Mouse (Mus musculus) frontal cortex, adult 2 months (tissue): ENCODE results near the gene Iqsec1. TPM values are rescaled to one million over a fixed set of nuclear protein-coding genes. Genes with fewer than 3 reads are reported as not detected.

Experiments used
- DNase-seq, 2 experiments: peaks; one replicate each; pipeline ENCODE4 v3.0.0; 2022; ENCODE audit warnings: low spot score in 1 of 2; ENCODE audit errors: extremely low spot score in 1 of 2
- polyA plus RNA-seq: library from polyadenylated mRNA; depleted of rRNA; stranded (reverse); fragments of >200 nt; gene quantifications from 2 replicates; pipeline ENCODE4 v1.2.3, GENCODE M21; 2012

Iqsec1 gene
- polyA plus RNA-seq, 1 experiment = 142 TPM

DNA sequence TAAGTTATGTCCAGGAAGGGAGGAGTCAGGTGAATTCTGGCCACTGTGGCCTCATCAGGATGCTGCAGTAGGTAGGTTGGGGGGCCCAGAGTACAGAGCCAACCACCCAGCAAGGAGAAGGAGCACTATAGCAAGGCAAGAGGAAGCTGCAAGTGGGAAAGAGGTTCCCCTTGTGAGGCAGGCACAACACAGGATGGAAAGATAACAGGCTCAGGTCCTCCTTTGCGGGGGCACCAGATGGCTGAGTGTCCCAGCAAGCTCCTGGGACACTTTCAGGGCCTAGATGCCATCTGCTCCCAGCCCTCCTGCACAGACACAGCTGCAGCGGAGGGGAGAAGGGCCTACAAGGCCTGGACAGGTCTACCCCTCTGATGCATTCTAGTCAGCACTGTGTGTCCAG lies 228.7 kb downstream of the Iqsec1 start:
- no peak for DNase-seq

DNA sequence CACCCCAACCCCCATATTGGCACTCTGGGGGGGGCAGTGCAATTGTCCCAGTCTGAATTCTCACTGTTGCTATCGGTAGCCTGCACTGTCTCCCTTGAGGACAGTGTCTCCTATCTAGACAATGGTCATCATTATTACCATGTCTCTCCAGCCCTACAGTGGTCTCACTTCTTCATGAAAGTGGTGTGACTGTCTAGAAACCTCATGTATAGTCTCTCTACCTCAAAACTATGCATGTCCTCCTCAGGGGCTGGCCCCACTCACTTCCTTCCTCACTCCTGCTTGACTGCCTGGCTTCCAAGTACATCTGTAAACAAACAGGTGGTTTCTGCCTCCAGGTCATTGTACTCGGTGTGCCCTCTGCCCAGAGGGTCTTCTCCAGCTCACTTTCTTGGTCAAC lies 230.3 kb downstream of the Iqsec1 start:
- no peak for DNase-seq

DNA sequence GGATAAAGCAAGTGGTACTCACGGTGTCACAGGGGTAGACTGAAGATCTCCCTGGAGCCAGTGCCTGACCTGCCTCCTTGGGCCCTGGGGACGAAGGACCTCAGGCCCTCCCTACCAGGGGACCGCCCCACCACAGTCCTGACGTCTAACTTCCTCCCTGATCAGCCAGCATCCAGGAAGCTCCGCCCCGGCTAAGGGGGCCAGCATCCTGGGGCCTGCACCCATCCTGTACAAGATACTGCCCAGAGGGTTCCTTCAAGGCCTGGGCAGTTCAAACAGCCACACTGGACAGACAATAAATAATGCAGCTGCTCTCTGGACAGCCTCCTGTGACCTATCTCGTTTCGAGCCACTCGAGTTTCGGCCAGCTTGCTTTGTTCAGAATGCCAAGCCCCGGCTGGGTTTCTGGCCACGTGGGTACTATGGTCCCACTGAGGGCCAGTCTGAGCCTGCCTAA lies 231.0 kb downstream of the Iqsec1 start:
- DNase-seq = no peak

DNA sequence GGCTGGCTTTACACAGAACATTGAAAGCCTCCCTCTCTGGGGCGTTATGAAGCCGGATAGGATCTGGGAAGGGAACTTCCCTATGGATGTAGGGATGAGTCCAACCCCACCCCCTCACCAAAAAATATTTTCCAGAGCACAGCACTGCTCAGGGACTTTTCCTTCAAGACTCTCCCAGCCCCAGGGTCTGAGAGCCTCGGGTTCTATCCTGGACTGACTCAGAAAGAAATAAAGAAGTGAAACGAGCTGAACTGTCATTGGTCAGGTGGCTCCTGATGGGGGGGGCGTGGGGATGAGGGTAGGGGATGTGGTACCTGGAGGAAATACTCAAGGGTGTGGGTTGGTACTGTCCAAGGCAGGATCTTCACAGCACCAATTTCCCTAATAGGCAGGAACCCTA lies 231.9 kb downstream of the Iqsec1 start:
- DNase-seq = no peak

DNA sequence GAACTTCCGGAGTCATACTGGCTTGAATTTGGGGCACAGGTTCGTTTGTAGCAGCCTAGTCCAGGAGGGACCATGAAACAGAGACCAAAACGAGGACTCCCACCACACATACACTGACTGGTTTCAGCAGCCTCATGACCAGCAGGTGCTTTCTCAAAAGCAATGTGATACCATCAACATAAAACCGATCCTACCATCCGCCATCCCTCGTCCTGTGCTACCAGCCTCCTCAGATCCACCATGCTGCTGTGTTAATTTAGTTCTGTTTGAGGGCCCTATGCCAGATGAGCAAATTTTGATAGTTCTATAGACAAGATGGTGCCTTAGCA lies 232.9 kb downstream of the Iqsec1 start:
- no peak for DNase-seq

DNA sequence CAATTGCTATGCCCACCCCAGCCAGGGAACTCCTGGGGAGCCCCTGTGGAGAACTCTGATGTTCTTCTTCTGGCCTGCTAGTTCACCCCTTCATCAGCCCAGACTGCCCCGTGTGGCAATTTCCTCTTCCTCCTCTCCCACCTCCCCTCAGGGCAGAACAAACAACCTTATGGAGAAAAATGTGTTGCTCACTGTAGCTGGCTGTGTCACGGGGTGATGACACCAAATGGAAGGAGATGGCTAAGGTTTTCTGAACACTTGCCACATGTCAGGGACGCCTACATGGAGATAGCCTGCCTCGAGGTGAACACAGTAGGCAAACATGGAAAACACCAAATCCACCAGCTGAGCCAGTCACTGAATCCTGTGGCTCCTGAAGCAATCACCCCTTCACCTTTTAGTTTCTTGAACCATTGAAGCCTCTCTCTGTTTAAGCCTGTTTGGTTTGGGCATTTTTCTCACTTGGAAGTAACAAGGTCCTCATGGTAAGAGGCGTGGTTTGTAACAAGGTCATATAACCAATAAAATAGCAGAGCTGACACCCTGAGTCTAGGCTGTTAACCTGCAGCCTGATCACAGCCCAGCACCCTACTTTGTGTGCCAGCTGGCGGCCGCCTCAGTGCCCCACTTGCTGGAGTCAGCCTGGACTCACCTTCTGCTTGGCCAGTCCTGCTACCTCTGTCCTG lies 233.4 kb downstream of the Iqsec1 start:
- no peak for DNase-seq

DNA sequence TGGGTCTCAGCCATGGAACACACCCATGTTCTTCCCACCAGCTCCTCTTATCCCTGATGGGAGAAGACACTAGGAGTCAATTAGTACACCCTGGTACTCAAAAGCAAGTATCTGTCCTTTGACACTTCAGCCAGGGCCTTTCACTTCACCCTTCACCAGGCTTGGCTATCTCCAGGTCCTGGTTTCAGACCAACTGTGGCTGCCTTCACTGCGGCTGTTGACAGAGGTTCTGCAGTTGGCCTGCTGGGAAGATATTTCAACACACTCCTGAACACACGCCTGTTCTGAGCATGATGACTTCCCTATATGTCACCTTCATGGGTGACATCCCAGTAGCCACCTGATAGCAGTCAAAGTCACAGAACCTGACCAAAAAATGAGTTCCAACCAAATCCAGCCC lies 234.4 kb downstream of the Iqsec1 start:
- DNase-seq = no peak

DNA sequence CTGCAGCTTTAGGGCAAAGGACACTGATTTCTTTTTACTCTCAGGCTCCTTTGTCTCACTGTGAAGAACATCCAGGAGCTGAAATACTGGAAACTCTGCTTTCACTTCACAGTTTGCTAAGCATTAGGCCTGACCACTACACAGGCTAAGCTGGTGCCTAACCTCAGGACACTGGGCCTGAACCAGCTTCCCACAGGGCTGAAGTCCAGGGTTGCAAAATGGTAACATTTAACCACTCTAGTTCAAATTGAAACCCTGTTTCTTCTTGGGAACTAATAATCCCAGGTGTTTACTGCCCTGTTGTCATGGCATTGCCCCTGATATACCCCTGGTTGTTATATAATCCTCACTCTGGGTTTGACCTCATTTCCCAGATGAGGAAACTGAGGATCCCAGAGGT lies 234.8 kb downstream of the Iqsec1 start:
- no peak for DNase-seq

DNA sequence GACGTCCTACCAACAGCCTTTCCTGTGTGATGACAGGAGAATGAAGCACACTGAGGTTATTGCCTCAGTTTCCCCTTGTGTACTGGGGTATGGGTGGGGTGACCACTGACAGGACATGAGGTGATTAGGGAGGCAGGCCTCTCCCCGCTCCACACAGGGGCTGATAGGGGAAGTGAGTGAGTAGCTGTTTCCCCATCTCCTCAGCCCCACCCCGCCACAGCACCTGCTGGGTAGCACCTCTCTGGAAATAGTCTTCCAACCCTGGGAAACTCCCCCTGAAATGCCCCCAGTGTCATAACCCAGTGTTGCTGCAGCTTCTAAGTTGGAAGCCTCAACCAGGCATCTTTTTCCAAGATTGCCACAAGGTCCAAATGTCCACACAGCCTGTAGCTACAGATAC lies 236.9 kb downstream of the Iqsec1 start:
- DNase-seq = no peak

DNA sequence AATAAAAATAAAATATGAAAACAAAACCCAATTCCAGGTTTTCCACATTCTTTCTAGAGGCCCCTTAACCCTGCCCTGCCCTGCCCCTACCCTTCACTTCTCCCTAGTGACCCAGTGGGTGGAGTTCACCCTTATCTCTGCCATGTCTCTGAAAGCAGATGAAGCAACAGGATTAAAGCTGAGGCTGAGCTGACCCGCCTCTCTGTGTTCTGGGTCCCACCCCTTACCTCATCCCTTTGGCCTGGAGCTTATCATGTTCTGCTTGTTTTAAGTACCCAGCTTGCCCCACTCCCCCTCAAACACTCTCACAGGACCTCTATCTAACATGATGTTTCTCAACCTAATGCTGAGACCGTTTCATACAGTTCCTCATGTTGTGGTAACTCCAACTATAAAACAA lies 238.4 kb downstream of the Iqsec1 start:
- DNase-seq = no peak

DNA sequence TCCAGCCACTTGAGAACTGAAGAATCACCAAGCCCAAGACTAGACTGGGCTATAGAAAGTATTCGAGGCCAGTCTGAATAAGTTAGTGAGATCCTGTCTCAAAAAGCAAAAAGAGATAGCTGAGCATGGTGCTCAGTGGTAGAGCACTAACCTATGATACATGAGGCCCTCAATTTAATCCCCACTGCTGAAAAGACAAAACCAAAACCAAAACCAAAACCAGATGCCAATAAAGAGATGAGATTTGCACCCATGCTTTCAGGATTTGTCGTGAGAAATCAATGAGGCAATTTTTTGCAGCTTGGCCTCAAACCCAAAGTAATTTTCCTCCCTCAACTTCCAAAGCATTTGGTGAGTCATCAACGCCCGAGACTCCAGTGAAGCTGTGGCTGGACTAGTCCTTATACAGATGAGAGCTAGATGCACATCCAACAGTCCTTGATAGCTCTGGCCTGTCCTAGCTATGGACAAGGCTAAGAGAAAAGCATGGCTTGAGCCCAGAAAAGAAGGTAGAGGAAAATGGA lies 239.0 kb downstream of the Iqsec1 start:
- no peak for DNase-seq

DNA sequence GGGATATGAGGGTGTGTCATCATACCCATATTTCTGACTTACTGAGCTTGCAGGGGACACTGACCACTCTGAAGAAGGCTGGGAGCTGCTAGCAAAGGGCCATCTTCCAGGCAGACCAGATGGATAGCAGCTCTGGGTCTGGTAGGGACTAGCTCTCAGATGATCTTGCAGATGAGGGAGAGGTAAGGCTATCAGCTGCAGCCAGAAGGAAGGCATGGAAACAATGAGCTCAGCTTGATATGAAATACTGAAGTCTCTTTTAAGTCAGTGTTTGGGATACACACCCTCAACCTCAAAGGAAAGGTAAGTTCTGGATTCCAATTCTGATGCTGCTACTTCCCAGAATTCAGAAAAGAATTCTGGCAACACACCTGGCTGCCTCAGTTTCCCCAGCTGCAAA lies 239.5 kb downstream of the Iqsec1 start:
- no peak for DNase-seq

DNA sequence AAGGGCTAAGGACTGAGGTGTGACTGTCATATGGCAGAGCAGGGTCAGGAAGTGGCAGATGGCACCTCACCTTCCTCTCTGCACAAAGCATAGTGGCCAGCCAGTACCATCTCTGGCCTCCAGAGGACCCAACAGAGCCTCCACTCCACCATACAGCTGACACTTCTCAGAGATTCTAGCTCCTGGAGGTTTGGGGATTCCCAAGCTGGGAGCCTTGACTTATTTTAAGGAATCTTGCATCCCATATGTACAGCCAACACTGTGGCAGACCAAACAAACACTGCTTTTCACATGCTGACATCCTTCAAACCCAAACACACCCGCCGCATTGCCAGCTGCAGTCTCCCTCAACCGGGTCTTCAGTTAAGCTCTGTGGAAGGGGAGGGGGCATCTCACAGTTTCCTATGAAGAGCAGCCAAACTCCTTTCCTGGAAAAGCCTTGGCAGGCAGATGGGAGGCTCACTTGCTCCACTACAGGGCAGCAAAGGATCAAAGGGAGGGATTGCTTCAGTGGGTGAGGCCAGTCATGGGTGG lies 242.1 kb downstream of the Iqsec1 start:
- DNase-seq = peak in 1 of 2 experiments; percentile 28

DNA sequence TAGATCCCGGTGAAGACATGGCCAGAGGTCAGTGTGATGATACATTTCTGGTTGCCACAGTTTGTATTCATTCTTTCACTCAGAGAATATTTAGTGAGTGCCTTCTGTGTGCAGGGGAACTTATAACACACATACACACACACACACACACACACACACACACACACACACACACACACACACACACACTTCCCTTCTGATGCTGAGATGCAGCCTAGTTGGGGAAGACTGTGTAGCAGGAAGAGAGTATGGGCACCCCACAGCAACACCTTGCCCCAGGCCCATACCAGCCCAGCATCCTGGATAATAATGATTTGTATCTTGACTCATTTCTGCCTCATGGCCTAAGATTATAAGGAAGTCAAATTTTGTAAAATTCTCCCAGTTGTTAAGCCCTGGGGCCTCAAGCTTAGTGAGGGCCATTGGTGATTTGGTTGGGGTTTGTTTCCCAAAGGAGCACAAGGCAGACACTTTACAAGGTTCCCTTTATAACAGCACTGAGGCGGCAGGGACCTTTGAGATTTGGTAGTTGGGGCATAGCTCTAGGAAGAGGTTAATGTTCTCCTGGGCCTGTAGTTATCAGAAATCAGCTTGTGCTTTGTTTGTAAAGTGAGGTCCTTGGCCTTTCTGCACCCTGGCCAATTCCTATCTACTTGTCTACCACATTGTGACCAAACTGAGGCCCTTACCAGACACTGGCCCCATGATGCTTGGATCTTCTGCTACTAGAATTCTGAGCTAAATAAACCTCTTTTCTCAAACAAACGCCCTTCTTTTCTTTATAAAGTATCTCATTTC lies 242.9 kb downstream of the Iqsec1 start:
- DNase-seq = no peak

DNA sequence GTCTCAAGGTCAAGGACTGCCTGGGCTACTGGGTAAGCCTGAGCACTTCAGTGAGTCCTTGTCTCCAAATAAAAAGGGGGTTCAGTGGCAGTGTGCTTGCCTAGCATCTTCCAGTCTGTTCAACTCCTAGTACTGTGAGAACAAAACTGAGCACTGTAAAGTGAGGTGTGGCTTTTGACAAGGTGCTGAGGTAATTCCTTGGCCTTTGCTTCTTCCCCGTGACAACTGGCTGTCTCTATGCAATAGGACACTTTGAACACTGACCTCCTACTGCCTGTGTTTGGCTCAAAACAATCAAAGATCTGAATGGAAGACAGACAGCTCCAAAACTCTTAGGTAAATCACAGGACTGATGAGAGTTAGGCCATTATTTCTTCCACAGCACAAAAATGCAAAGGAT lies 246.0 kb downstream of the Iqsec1 start:
- no peak for DNase-seq

DNA sequence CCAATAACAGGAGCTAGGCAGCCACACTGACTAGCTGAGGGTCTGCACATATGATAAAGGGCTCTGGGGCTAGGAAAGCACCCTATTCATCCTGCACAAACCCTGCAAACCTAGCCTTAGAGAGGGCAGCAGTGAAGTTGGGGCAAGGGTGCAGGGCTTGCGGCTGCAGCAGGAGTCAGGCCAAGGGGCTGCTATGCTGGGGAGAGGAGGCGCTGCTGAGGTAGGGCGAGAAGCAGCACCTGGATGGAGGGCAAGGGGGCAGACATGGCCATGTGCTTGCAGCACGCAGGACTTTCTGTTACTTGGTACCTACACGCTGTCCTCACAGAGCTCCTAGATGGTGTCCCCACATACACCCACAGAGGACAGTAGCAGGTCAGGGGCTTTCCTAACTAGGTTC lies 246.8 kb downstream of the Iqsec1 start:
- no peak for DNase-seq

DNA sequence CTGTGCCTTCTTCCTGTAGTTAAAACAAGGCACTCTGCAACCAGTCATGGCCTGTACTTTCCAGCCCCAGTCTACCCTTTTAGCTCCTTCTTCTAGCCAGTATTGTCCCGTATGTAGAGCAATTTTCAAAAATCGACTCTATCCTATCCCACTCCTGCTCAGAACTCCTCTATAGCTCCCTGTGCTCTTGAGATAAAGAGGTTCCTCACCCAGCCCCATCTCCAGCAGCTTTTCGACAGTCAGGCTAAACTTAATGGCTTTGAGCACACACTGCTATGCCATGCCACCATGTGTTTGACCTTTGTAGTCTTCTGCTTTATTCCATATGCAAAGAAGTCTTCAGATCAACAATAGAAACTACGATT lies 247.4 kb downstream of the Iqsec1 start:
- DNase-seq = no peak

DNA sequence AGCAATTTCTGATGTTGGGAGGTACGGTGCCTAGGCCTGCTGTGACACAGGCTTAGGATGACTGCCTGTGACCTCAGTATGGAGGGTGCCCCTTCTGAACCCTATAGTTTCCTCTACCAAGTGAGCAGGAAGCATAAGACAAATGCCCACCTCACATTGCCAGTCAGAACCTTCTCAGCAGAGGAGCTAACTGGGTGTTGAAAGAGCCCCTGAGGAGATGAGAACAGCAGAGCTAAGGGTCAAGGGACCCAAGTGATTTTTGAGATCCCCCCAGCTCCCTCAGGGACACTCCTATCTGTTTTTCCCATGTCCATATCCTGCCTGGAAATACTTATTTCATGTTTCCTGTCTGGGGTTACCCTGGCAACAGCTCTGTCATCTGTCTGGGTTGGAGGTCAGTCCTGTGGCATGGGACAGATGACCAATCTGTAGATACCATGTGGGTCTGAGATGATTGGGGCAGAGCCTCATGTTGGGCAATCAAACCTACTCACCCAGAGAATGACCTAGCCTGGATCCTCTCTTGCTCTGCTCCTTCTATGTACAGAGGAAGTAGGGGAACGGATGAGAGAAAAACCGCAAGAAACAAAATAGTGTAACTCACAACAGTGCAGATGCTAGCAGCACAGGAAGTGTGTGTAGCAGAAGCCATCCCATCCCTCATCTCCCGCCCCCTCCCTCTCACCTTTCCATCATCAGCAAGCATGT lies 248.0 kb downstream of the Iqsec1 start:
- no peak for DNase-seq

DNA sequence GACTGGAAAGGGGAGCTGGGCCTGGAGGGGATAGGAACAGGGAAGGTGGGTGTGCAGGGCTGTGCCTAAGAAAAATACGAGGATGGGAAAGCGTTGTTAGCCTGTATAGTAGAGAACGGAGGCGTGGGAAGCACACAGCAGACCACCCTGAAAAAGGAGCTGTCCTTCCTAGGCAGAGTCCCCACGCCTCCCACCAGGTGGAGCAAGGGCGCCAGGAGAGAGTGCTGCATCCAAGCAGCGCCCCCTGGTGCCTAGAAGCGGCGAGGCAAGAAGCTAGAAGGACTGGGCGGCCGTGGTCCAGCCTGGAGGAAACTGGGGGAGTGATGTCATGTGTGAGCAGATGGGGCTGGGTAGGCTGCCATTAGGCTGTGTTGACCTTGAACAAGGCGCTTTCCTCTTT lies 251.1 kb downstream of the Iqsec1 start:
- DNase-seq = peak; percentile 67 to 92

DNA sequence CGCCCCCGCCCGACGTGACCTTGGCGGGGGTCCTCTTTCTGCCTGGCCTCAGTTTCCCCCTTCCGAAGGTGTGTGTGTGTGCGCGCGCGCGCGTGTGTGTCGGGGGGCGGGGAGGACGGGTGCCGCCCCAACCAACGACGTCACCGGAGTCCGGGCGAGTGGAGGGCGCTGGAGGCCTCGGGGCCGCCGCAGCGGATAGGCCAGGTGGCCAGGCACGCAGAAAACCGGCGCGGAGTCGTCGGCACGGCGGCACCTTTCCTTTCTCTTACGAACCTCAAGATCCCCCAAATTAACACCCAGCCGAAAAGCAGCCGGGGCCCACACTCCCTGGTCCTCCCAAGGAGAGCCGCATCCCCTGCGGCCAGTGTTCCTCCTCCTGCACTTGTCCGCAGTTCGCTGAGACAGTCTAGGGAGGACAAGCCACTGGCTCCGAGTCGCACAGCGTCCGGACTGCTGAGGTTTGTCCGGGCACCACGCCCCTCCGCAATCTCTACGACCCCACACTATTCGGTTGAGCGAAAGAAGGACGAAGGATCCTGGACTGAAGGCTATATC lies 251.7 kb downstream of the Iqsec1 start:
- DNase-seq = peak in 1 of 2 experiments; percentile 53

DNA sequence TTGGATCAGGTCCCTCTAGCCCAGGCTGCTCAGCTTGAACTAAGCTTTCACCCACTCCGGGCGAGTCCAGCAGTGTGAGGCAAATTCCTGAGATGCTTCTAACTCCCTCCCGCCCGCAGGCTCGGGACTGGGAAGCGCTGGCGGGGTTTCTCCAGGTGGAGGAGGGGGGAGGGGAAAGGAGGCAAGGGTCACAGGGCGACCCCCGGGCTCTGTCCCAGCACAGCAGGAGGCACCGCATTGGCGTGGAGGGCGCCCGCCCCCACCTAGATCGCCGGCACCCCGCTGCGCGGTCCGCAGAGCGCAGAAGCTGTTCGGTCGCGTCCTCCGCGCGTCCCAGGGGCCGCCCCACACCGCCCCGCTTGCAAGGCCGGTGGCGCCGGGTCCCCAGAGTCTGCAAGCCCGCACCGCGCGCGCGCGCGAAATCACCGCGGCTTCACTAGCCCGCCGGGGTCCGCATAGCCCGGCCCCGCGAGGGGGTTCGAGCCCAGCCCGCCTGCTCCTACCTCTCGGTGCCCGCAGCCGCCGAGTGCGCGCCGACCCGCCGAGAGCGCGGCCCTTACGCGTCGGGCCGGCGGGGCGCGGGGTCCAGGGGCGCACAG lies 252.3 kb downstream of the Iqsec1 start:
- DNase-seq = no peak
